Mouse (Mus musculus) erythroblast, embryonic 14.5 days (primary cell): ENCODE measurements at regions not wholly inside any gene's neighbourhood (a gene's known extent, or its start where the extent isn't known, plus 50 kb on each side); places are given as distances from the start of the nearest gene placed in this dataset.

Experiments
- GATA1 ChIP-seq: IDR thresholded peaks from 2 replicates; pipeline ENCODE4 v1.6.1; 2012; ENCODE audit warnings: low read length, inconsistent platforms, mixed read lengths
- TAL1 ChIP-seq: IDR thresholded peaks from 3 replicates; pipeline ENCODE4 v1.6.1; 2012; ENCODE audit warnings: low read length, inconsistent platforms, mixed read lengths

DNA sequence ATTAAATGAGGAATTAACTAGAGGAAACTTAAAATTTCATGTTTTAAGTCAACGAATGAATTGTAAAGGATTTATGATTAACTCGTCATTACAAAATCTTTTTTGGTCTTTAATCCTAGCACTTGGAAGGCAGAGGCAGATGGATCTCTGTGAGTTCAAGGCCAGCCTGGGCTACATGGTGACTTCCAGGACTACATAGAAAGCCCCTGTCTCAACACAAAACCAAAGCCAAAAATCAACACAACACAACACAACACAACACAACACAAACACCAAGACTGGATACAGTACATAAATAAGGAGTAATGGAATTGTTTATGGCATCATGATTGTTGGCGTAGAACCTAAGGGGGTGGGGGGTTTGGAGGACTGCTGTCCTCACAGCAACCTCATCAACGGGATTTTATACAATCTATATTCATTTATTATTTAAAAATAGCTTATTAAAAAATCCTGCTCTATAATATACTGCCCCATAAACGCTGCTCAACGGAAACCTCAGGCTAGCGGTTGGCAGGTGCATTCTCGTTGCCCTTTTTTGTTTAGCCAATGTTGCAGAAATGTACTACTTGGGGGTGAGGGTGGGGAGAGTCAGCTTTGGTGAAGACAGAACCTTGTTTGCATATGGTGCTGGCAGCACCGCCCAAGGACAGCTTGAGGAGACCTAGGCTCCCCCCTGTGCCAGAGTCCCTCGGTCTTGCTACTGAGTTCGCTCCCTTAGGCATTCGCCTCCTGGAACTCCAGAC, 53.9 kb upstream of the Cpsf6 start:
- TF ChIP-seq GATA1 (no peak), TAL1 (no peak)
